Mouse (Mus musculus) neural tube, embryonic 14.5 days (tissue): ENCODE measurements around the gene Rangap1. TPM values are rescaled to one million over a fixed set of nuclear protein-coding genes. Genes with fewer than 3 reads are reported as not detected.
A peak's percentile ranks its signal among the peaks of the same experiment; 100 is the strongest.

ENCODE experiments used
- ATAC-seq: fragments of 200-750 bp; cut with Nextera tagmentation; 2 replicates; pipeline ENCODE4 v1.8.0; 2017; ENCODE audit warnings: low read depth, mild to moderate bottlenecking, moderate TSS enrichment, moderate library complexity
- H3K27ac ChIP-seq: fragments of 300-500 bp; sonication (generic); 2 replicates; pipeline ENCODE4 v1.5.1; 2014; ENCODE audit warnings: low read depth, mild to moderate bottlenecking, control low read depth, low read length, moderate library complexity, mixed read lengths
- H3K27me3 ChIP-seq: fragments of 300-500 bp; sonication (generic); 2 replicates; pipeline ENCODE4 v1.6.1; 2014; ENCODE audit warnings: low read length; ENCODE audit not compliant: control insufficient read depth, insufficient read depth
- H3K36me3 ChIP-seq: fragments of 300-500 bp; sonication (generic); 2 replicates; pipeline ENCODE4 v1.6.1; 2014; ENCODE audit warnings: low read length, mixed read lengths; ENCODE audit not compliant: control insufficient read depth, insufficient read depth
- H3K4me1 ChIP-seq: fragments of 300-500 bp; sonication (generic); 2 replicates; pipeline ENCODE4 v1.6.1; 2014; ENCODE audit warnings: low read length; ENCODE audit not compliant: control insufficient read depth, insufficient read depth
- H3K4me2 ChIP-seq: fragments of 300-500 bp; sonication (generic); 2 replicates; pipeline ENCODE4 v1.6.1; 2014; ENCODE audit warnings: mild to moderate bottlenecking, low read depth, low read length, control low read depth
- H3K4me3 ChIP-seq: fragments of 300-500 bp; sonication (generic); 2 replicates; pipeline ENCODE4 v1.5.1; 2014; ENCODE audit warnings: low read depth, low read length, control low read depth, mixed read lengths
- H3K9ac ChIP-seq: fragments of 300-500 bp; sonication (generic); replicated peaks from 2 replicates; pipeline ENCODE4 v1.6.1; 2014; ENCODE audit warnings: low read depth, mild to moderate bottlenecking, control low read depth, low read length, mixed read lengths
- H3K9me3 ChIP-seq: fragments of 300-500 bp; sonication (generic); 2 replicates; pipeline ENCODE4 v1.6.1; 2016; ENCODE audit warnings: low read length; ENCODE audit not compliant: control insufficient read depth
- WGBS: fragments of 180-500 bp; shearing (Covaris S2); extraction: QIAGEN DNeasy Blood & Tissue Kit; methylation state at CpG from one replicate; pipeline ENCODE4 v1.1.7; 2014; 5-methylcytosine and 5-hydroxymethylcytosine counted together
- polyA plus RNA-seq: library from polyadenylated mRNA; unstranded; fragments of >200 nt; fragmentation: Nextera tagmentation; extraction: Ambion mirVana; gene quantifications from 2 replicates; pipeline ENCODE4 v1.2.1, GENCODE M21; 2014

Gene Rangap1
- 105 and 117 TPM in 2 replicates for polyA plus RNA-seq

GRCm38 (mm10) chr15:81744992-81745600, at the start of gene Rangap1, which contains the start of gene Zc3h7b:
TSS of gene Rangap1 (minus strand) at chr15:81745530.
TSS of gene Zc3h7b (plus strand) at chr15:81745057.
- Histone ChIP-seq H3K9me3 (no peaks in the 10 kb centered on the region), H3K4me1 (peaks cover 11% of the 10 kb centered on the region; the same call in 1 of the 2 replicates), H3K27ac (peak within 1 kb of the TSS; percentile 89), H3K9ac (peak within 1 kb of the TSS; percentile 94), H3K4me3 (peak within 1 kb of the TSS; percentile 98), H3K4me2 (peak within 1 kb of the TSS; percentile 77), H3K27me3 (no peaks in the 10 kb centered on the region), H3K36me3 (no peaks in the 10 kb centered on the region)
- WGBS = under 1% methylated on average over 56 of the region's 65 CpGs
- ATAC-seq = peak; percentile 85

- 97% methylated on average over 9 of the region's 9 CpGs for WGBS
- Histone ChIP-seq H3K4me3 (no peak overlapping the region), H3K4me2 (no peak overlapping the region), H3K9ac (no peak overlapping the region), H3K4me1 (no peaks in the 10 kb centered on the region), H3K9me3 (no peaks in the 10 kb centered on the region), H3K36me3 (peaks cover 44% of the 10 kb centered on the region), H3K27ac (no peak overlapping the region), H3K27me3 (no peaks in the 10 kb centered on the region)
- no peak for ATAC-seq
Observed at GRCm38 (mm10) chr15:81792444-81792843, 47.1 kb upstream of the Rangap1 start.

GRCm38 (mm10) chr15:81787525-81787924, 42.2 kb upstream of the Rangap1 start:
- Histone ChIP-seq H3K4me3 (no peak overlapping the region), H3K27ac (no peak overlapping the region), H3K4me1 (no peaks in the 10 kb centered on the region), H3K36me3 (peaks cover 52% of the 10 kb centered on the region), H3K4me2 (no peak overlapping the region), H3K27me3 (no peaks in the 10 kb centered on the region), H3K9me3 (no peaks in the 10 kb centered on the region), H3K9ac (no peak overlapping the region)
- WGBS = 96% methylated on average over 13 of the region's 13 CpGs
- no peak for ATAC-seq

- no peak overlapping the region for H3K4me3 ChIP-seq
- H3K27me3 ChIP-seq = no peaks in the 10 kb centered on the region
- no peaks in the 10 kb centered on the region for H3K9me3 ChIP-seq
- H3K36me3 ChIP-seq = peaks cover 57% of the 10 kb centered on the region
- H3K9ac ChIP-seq = no peak overlapping the region
- H3K27ac ChIP-seq = no peak overlapping the region
- H3K4me2 ChIP-seq = no peak overlapping the region
- no peaks in the 10 kb centered on the region for H3K4me1 ChIP-seq
- WGBS = 93% methylated on average over 8 of the region's 8 CpGs
- ATAC-seq = no peak
Observed at GRCm38 (mm10) chr15:81785701-81786100, 40.4 kb upstream of the Rangap1 start.

GRCm38 (mm10) chr15:81784762-81785161, 39.4 kb upstream of the Rangap1 start:
- Histone ChIP-seq H3K9me3 (no peaks in the 10 kb centered on the region), H3K9ac (no peak overlapping the region), H3K4me3 (no peak overlapping the region), H3K36me3 (peaks cover 67% of the 10 kb centered on the region), H3K27ac (no peak overlapping the region), H3K4me1 (no peaks in the 10 kb centered on the region), H3K27me3 (no peaks in the 10 kb centered on the region), H3K4me2 (no peak overlapping the region)
- ATAC-seq = no peak
- 68% methylated on average over 5 of the region's 5 CpGs for WGBS

- H3K36me3 ChIP-seq = peaks cover 83% of the 10 kb centered on the region
- no peaks in the 10 kb centered on the region for H3K27me3 ChIP-seq
- no peak overlapping the region for H3K4me3 ChIP-seq
- H3K4me2 ChIP-seq = no peak overlapping the region
- H3K27ac ChIP-seq = no peak overlapping the region
- no peaks in the 10 kb centered on the region for H3K4me1 ChIP-seq
- no peak for ATAC-seq
- H3K9me3 ChIP-seq = no peaks in the 10 kb centered on the region
- no peak overlapping the region for H3K9ac ChIP-seq
- WGBS = 66% methylated on average over 7 of the region's 7 CpGs
Observed at GRCm38 (mm10) chr15:81781816-81782215, 36.5 kb upstream of the Rangap1 start.

- no peak for ATAC-seq
- Histone ChIP-seq H3K4me2 (no peak overlapping the region), H3K9ac (no peak overlapping the region), H3K27me3 (no peaks in the 10 kb centered on the region), H3K27ac (no peak overlapping the region), H3K4me1 (no peaks in the 10 kb centered on the region), H3K9me3 (no peaks in the 10 kb centered on the region), H3K4me3 (no peak overlapping the region), H3K36me3 (peaks cover 88% of the 10 kb centered on the region)
- 95% methylated on average over 11 of the region's 11 CpGs for WGBS
Observed at GRCm38 (mm10) chr15:81776631-81777422, 31.5 kb upstream of the Rangap1 start.

GRCm38 (mm10) chr15:81774505-81775171, 29.3 kb upstream of the Rangap1 start:
- no peaks in the 10 kb centered on the region for H3K4me1 ChIP-seq
- WGBS = 93% methylated on average over 15 of the region's 15 CpGs
- H3K27ac ChIP-seq = no peak overlapping the region
- H3K9ac ChIP-seq = no peak overlapping the region
- ATAC-seq = no peak
- H3K4me3 ChIP-seq = no peak overlapping the region
- H3K4me2 ChIP-seq = no peak overlapping the region
- H3K27me3 ChIP-seq = no peaks in the 10 kb centered on the region
- peaks cover 75% of the 10 kb centered on the region for H3K36me3 ChIP-seq
- no peaks in the 10 kb centered on the region for H3K9me3 ChIP-seq
